Mouse (Mus musculus): Measurements from ENCODE around the gene Mst1r. TPM values are rescaled to one million over a fixed set of nuclear protein-coding genes. Genes with fewer than 3 reads are reported as not detected.

Mst1r gene
- polyA plus RNA-seq (2012; rRNA removed): 0.98 and 1.0 TPM in 2 replicates

DNA sequence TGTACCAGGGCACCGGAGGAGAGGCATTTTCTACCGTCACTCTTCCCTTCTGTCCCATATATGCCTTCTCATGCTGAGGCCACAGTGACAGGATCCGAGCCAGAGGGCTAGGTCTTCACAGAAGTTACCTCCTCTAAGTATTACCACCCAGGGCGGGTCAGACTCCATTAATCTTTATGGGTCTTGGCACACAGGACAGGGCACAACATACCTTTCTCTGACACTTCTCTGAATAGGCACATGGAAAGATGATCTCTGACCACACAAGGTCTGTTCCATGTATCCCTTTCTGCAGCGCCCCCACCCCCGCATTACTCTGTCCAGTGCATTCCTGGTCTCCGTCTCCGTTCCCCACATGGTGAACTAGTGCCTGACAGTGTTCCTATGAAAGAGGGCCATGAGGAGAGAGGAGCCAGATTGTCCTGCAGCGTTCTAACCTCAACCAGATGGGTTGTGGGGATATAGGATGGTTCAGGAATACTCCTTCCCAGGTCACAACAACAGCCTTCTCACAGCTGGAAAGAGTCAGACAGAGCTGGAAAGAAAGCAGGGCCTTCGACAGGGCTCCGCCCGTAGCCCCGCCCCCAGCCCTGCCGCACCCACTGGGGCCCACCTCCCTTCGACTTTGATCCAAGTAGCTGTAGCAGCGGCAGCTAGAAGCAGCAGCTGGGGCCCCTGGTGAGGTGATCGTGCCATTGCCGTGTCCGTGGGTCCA is at the start of gene Mst1r:
Mst1r (plus strand) TSS at position 622 of the 715 bp plus-strand sequence.

DNA sequence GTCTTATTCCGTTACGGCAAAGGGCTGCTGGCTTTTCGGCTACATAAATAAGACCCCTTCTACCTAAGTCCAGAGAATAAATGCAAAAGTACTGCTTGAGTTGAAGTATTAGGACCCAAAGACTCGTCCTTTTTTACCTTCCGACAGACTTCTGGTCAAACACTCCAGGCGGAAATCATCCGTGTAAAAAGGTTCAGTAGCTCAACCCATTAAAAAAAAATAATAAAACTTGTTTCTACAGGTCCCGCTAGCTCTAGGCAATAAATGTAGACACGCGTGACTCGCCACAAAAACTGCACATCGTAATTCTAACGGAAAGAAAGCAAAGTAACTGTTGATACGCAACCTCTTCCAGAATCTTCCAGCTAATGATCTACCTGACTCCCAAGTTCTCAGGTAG is 33.5 kb upstream of the Mst1r start, which contains the start of gene Rbm6:
Rbm6 (minus strand) TSS at position 101 of the 400 bp plus-strand sequence.

DNA sequence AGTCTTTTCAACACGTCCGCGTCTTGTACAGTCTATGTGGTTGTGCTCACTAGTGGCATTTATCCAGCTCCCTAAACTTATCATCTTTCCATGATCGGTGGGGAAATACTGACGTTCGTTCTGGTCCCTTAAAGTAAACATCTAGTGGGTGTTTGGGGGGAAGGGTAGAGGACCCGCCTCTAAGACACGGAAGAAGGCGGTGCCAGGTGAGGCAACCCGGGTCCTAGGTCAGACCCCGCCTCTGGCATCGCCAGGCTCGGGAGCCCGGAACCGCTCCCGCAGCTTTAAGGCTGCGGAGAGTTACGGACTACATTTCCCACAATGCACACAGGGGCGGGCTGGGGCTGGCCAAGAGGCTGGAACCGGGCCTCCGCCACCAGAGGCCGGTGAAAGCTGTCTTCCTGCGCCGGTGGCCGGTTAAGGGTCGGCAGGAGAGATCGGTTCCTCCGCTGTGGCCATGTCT is 18.8 kb upstream of the Mst1r start, which contains the start of gene Mon1a:
Mon1a (plus strand) TSS at position 348 of the 463 bp plus-strand sequence.

DNA sequence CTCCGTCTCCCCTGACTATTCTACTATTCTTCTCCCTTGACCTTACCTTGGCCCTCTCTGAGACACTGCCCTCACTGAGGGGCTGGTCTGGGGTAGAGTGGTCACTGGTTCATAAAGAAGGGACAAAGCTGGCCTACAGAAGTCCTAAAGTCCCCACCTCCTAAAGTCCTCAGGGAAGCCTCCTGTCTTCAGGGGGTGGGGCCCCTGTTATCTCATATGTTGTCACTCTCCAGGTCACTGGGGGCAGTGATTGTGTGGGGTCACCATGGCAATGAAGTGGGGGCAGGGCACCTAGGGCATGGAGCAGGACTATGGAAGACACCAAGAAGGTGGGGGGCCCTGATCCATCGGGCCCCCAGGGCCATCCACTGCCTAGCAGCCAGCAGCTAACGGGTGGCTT is 21.5 kb downstream of the Mst1r start, which contains the start of gene Actl11:
Actl11 (plus strand) TSS at position 301 of the 400 bp plus-strand sequence.

DNA sequence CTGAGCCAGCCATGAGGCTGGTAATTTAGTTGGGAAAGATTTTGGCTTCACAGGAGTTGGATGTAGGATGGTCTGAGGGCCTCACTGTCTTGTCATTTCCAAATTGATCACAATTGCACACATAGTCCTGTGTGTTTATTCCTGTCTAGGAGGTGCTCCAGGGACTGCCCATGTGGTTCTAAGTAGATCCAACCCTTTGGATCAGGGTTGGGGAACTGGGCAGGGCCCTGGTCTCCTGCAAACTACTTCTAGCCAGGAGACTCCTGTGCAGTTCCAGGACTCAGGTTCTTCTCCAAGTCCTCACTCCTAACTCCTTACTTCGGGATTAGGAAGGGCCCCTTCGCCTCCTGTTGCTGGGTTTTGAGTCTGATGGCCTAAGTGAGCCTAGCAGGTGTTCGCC is 28.7 kb downstream of the Mst1r start, which contains the start of gene Camkv:
Camkv (plus strand) TSS at position 301 of the 400 bp plus-strand sequence.

DNA sequence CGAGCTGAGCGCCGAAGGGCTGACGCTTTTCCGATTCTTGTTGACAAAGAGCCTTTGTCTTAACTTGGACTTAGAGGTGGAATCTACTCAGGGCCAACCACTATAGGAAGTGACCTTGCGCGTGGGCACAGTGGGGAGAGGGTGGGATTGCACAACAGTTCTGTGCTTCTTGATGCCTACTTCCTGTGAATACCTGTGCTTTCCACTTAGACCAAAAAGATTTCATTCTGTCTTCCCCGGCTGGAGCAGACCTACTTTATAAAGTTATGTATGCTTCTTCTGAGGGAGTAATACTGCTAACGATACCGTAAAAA is 43.2 kb downstream of the Mst1r start, which contains the start of gene Traip:
Traip (plus strand) TSS at position 215 of the 314 bp plus-strand sequence.

Other genes starting within 250 kb of the Mst1r start
- 16.5 and 19.2 TPM in 2 replicates for gene Slc38a3, start 237.3 kb upstream of the Mst1r start, polyA plus RNA-seq (2012; rRNA removed)
- gene Gnat1, start 227.2 kb upstream of the Mst1r start, polyA plus RNA-seq (2012; rRNA removed): 0.02 TPM in 1 of 2 replicates, not detected in the other
- gene Sema3f, start 196.4 kb upstream of the Mst1r start, polyA plus RNA-seq (2012; rRNA removed): 2.7 and 2.8 TPM in 2 replicates
- 38.0 and 39.9 TPM in 2 replicates for gene Rbm5, start 135.9 kb upstream of the Mst1r start, polyA plus RNA-seq (2012; rRNA removed)
- 21.5 and 22.3 TPM in 2 replicates for gene Rbm6, start 33.6 kb upstream of the Mst1r start, polyA plus RNA-seq (2012; rRNA removed)
- gene Mon1a, start 18.7 kb upstream of the Mst1r start, polyA plus RNA-seq (2012; rRNA removed): 3.8 and 3.9 TPM in 2 replicates
- gene Actl11, start 21.6 kb downstream of the Mst1r start, polyA plus RNA-seq (2012; rRNA removed): not detected in 2 replicates
- 0.10 and 0.13 TPM in 2 replicates for gene Camkv, start 28.8 kb downstream of the Mst1r start, polyA plus RNA-seq (2012; rRNA removed)
- gene Traip, start 43.3 kb downstream of the Mst1r start, polyA plus RNA-seq (2012; rRNA removed): 6.3 and 8.5 TPM in 2 replicates
- 73.2 and 97.2 TPM in 2 replicates for gene Uba7, start 68.6 kb downstream of the Mst1r start, polyA plus RNA-seq (2012; rRNA removed)
- gene Gm20661, start 76.2 kb downstream of the Mst1r start, polyA plus RNA-seq (2012; rRNA removed): 0.65 and 0.71 TPM in 2 replicates
- gene Inka1, start 79.0 kb downstream of the Mst1r start, polyA plus RNA-seq (2012; rRNA removed): 27.4 and 29.9 TPM in 2 replicates
- 2.4 and 3.3 TPM in 2 replicates for gene Cdhr4, start 85.6 kb downstream of the Mst1r start, polyA plus RNA-seq (2012; rRNA removed)
- 0.58 and 0.95 TPM in 2 replicates for gene Gm20662, start 89.5 kb downstream of the Mst1r start, polyA plus RNA-seq (2012; rRNA removed)
- 27.1 and 30.8 TPM in 2 replicates for gene Ip6k1, start 95.6 kb downstream of the Mst1r start, polyA plus RNA-seq (2012; rRNA removed)
- gene Gmppb, start 142.4 kb downstream of the Mst1r start, polyA plus RNA-seq (2012; rRNA removed): 8.2 and 9.5 TPM in 2 replicates
- gene Amigo3, start 146.3 kb downstream of the Mst1r start, polyA plus RNA-seq (2012; rRNA removed): 0.42 and 0.55 TPM in 2 replicates
- 17.8 and 19.6 TPM in 2 replicates for gene Mst1, start 173.6 kb downstream of the Mst1r start, polyA plus RNA-seq (2012; rRNA removed)
- 105 and 129 TPM in 2 replicates for gene Rnf123, start 176.5 kb downstream of the Mst1r start, polyA plus RNA-seq (2012; rRNA removed)
- gene Apeh, start 187.7 kb downstream of the Mst1r start, polyA plus RNA-seq (2012; rRNA removed): 116 and 139 TPM in 2 replicates

All from liver, embryonic 14 days (tissue).